Mouse (Mus musculus) testis, adult 2 months (tissue): ENCODE measurements at regions not wholly inside any gene's neighbourhood (a gene's known extent, or its start where the extent isn't known, plus 50 kb on each side); places are given as distances from the start of the nearest gene placed in this dataset.

Source experiments
- CTCF ChIP-seq: fragments of 200-500 bp; IDR thresholded peaks from 2 replicates; pipeline ENCODE4 v1.5.1; 2012; ENCODE audit warnings: low read depth, mild to moderate bottlenecking, inconsistent platforms, low read length, moderate library complexity; ENCODE audit not compliant: control insufficient read depth, insufficient read depth, insufficient replicate concordance
- POLR2A ChIP-seq: fragments of 200-500 bp; IDR thresholded peaks from 2 replicates; pipeline ENCODE4 v1.6.1; 2012; ENCODE audit warnings: low read depth, mild to moderate bottlenecking, inconsistent platforms, low read length, moderate library complexity; ENCODE audit not compliant: control insufficient read depth

GRCm38 (mm10) chr12:45744619-45745018, 670.1 kb upstream of the Stxbp6 start:
- TF ChIP-seq CTCF (no peak), POLR2A (no peak)
